Mouse (Mus musculus) megakaryocyte, embryonic 14.5 days (primary cell): ENCODE results near the gene Nsun6.

Experiments used
- FLI1 ChIP-seq: IDR thresholded peaks from 2 replicates; pipeline ENCODE4 v1.6.1; 2012; ENCODE audit warnings: low read length, inconsistent platforms, mixed read lengths
- GATA1 ChIP-seq: IDR thresholded peaks from 3 replicates; pipeline ENCODE4 v1.6.1; 2012; ENCODE audit warnings: mixed read lengths, low read length, inconsistent platforms, borderline replicate concordance

DNA sequence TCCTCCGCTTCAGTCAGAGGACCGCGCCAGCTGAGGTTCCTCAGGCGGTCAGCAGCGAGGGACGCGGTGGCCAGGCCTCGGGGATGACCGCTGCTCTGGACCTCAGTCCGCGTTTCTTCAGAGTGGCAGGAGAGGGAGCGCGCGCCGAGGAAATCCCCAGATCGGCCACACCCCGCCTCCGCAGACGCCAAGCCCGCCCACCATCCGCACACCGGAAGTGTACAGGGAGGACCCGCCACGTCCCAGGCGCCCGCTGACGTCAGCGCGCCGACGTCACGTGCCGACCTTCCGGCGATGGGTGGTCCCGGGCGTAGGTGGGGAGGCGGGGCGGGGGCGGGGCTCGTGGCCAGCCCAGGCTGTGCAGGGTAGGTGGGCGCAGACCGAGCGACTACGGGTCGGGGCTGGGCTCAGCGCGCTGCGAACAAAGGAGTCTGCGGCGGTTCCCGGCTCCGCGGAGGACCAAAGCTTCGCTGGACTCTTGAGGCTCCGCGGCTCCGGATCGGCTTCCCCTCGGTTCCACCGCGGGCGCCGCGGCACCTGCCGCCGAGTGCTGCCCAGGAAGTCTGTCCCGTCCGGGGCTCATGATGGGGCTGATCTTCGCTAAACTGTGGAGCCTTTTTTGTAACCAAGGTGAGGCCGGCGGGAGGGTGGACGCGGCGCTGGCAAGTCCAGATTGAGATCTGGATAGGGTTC lies at the start of gene Nsun6:
- TF ChIP-seq FLI1 (peak; percentile 58; the same call in 1 of the 2 replicates), GATA1 (no peak)
